Comparison of ENCODE assay signal across 8 mouse cellular contexts in genomic region chr11:89381782-89382633, GRCm38 (mm10).
A peak's percentile ranks its signal among the peaks of the same experiment; 100 is the strongest.
DNase-seq lines count a peak whose midpoint lies in the region; ATAC-seq lines count a peak whose summit lies in the region.

No protein-coding gene starts in this region.

- peak overlapping the region; percentile 52 for H3K27ac ChIP-seq in heart, embryonic 16.5 days (ENCODE audit: low read length)
- peak overlapping the region; percentile 78 for H3K27ac ChIP-seq in forebrain, embryonic 14.5 days (ENCODE audit: low read depth, low read length)

- H3K36me3 ChIP-seq in heart, embryonic 16.5 days (ENCODE audit: control insufficient read depth, insufficient read depth) = no peaks in the 10 kb centered on the region
- H3K36me3 ChIP-seq in forebrain, embryonic 14.5 days (ENCODE audit: control insufficient read depth, insufficient read depth, low read length) = no peaks in the 10 kb centered on the region

- H3K4me1 ChIP-seq in heart, embryonic 16.5 days (ENCODE audit: control insufficient read depth, insufficient read depth, low read length) = peaks cover 20% of the 10 kb centered on the region
- H3K4me1 ChIP-seq in forebrain, embryonic 14.5 days (ENCODE audit: control insufficient read depth, insufficient read depth, low read length) = peaks cover 12% of the 10 kb centered on the region

- ATAC-seq in heart, embryonic 16.5 days (replicated peaks; ENCODE audit: extremely low read depth, insufficient read depth, low FRiP score) = peak; percentile 86
- ATAC-seq in forebrain, embryonic 14.5 days = peak; percentile 94

- no peak for DNase-seq in heart, postnatal 36 days
- peak; percentile 83 for DNase-seq in forebrain, embryonic 14.5 days (ENCODE audit: low spot score)
- peak; percentile 42 to 62 for DNase-seq in layer of hippocampus, postnatal 10 days (ENCODE audit: low spot score in 2 of 2)
- peak; percentile 5 for DNase-seq in retina, embryonic 14.5 days (ENCODE audit: low spot score)
- no peak for DNase-seq in adrenal gland, adult 8-10 months
- no peak for DNase-seq in urinary bladder, postnatal 10 days (ENCODE audit: low spot score)
- no peak for DNase-seq in spleen, postnatal 14 days (ENCODE audit: low spot score in 2 of 2)

- H3K9me3 ChIP-seq in heart, embryonic 16.5 days (replicated peaks; ENCODE audit: control insufficient read depth, low read length) = no peaks in the 10 kb centered on the region
- no peaks in the 10 kb centered on the region for H3K9me3 ChIP-seq in forebrain, embryonic 14.5 days (replicated peaks; ENCODE audit: control insufficient read depth, low read length)

- H3K9ac ChIP-seq in heart, embryonic 16.5 days (ENCODE audit: low read length) = no peak overlapping the region
- no peak overlapping the region for H3K9ac ChIP-seq in forebrain, embryonic 14.5 days (ENCODE audit: low read length)

- intact Hi-C loops in heart, postnatal 36 days (cut with DNase I) = no loop called here

- no peak overlapping the region for H3K4me3 ChIP-seq in heart, embryonic 16.5 days (ENCODE audit: low read length)
- no peak overlapping the region for H3K4me3 ChIP-seq in forebrain, embryonic 14.5 days (ENCODE audit: low read depth, low read length)

- WGBS in heart, embryonic 16.5 days = 16% methylated on average over 8 of the region's 8 CpGs
- WGBS in forebrain, embryonic 14.5 days = 3% methylated on average over 8 of the region's 8 CpGs

- peak overlapping the region; percentile 14; the same call in 1 of the 2 replicates for H3K4me2 ChIP-seq in heart, embryonic 16.5 days (ENCODE audit: low read depth, low read length)
- H3K4me2 ChIP-seq in forebrain, embryonic 14.5 days (ENCODE audit: low read length) = no peak overlapping the region

- no peaks in the 10 kb centered on the region for H3K27me3 ChIP-seq in heart, embryonic 16.5 days (ENCODE audit: control insufficient read depth, insufficient read depth, low read length)
- H3K27me3 ChIP-seq in forebrain, embryonic 14.5 days (replicated peaks; ENCODE audit: control insufficient read depth, insufficient read depth, low read length) = no peaks in the 10 kb centered on the region

Comparison
In these comparisons a context has a peak if more than half of its experiments do, and no peak if none do; other contexts are left out.
1. DNase-seq: peak in forebrain, embryonic 14.5 days (single experiment), layer of hippocampus, postnatal 10 days (2 of 2) and retina, embryonic 14.5 days (single experiment); none in heart, postnatal 36 days (0 of 2), adrenal gland, adult 8-10 months (single experiment), urinary bladder, postnatal 10 days (single experiment) and spleen, postnatal 14 days (0 of 2).